Mouse (Mus musculus): ENCODE data around the gene Dlg2. TPM values are rescaled to one million over a fixed set of nuclear protein-coding genes. Genes with fewer than 3 reads are reported as not detected.

Gene Dlg2
- polyA plus RNA-seq, 1 experiment from 2014 or later: 1.5 TPM

DNA sequence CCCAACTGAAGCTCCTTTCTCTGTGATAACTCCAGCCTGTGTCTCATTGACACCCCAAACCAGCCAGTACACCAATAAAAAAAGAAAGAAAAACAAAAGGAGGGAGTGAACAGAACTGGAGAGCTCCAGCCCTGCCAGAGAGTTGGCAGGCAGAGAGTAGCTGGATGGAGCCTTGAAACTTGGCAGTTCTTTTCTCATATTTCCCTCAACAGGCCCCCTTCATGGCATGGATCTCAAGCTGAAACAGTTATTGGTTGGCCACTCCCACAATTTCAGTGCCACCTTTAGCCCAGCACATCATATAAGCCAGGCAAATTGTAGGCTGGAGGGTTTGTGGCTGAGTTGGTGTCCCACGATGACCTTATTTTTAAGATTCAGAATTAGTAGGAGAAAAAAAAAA is 2015.8 kb downstream of the Dlg2 start:
- DNase-seq (ENCODE audit: low read depth, low spot score): no peak
- ChIA-PET CTCF (no interaction called here), POLR2A (no interaction called here)
- TF ChIP-seq CTCF (IDR thresholded peaks at IDR 0.05): no peak
- in situ Hi-C loops (cut with MboI; ENCODE audit: low pct_unique_long_range_greater_than_20kb): no loop called here
- no peak for ATAC-seq
- no peaks in the 10 kb centered on the region for H3K27me3 ChIP-seq

DNA sequence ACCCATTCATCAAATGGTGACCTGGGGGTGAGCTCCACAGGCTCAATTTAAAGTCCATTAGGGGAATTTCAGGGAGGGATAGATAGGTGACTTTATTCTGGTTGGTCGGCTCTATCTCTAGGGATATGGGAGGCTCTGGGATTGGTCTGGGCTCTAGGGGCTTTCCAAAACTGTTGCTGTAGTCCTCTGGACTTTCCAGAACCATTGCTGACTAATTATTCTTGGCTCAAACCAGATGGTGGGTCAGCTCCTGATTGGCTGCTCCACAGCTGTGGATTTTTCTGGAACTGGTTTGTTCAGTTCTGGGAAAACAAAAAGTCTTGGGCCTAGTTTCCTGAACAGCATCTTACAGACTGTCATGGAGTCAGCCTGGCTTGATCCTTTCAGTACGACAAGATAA is 2017.0 kb downstream of the Dlg2 start:
- in situ Hi-C loops (cut with MboI; ENCODE audit: low pct_unique_long_range_greater_than_20kb): no loop called here
- no peak for ATAC-seq
- ChIA-PET POLR2A (no interaction called here), CTCF (no interaction called here)
- no peaks in the 10 kb centered on the region for H3K27me3 ChIP-seq
- DNase-seq (ENCODE audit: low read depth, low spot score): no peak
- no peak for TF ChIP-seq CTCF (IDR thresholded peaks at IDR 0.05)

Other genes starting within 250 kb of the Dlg2 start
- gene Ccdc83, start 210.9 kb upstream of the Dlg2 start, polyA plus RNA-seq (2021): not detected
- 214 TPM for gene Sytl2, start 174.4 kb upstream of the Dlg2 start, polyA plus RNA-seq (2021)
- gene Ccdc89, start 50.1 kb upstream of the Dlg2 start, polyA plus RNA-seq (2021): 0.65 TPM
- gene Crebzf, start 33.9 kb upstream of the Dlg2 start, polyA plus RNA-seq (2021): 79.7 TPM
- gene Tmem126a, start 19.4 kb upstream of the Dlg2 start, polyA plus RNA-seq (2021): 82.5 TPM
- 12.9 TPM for gene Tmem126b, start 671 bp upstream of the Dlg2 start, polyA plus RNA-seq (2021)